Mouse (Mus musculus) forebrain, embryonic 11.5 days (tissue): Measurements from ENCODE around the gene 1700003E16Rik. TPM values are rescaled to one million over a fixed set of nuclear protein-coding genes. Genes with fewer than 3 reads are reported as not detected.

Experiments
- ATAC-seq: fragments of 200-750 bp; cut with Nextera tagmentation; replicated peaks from 2 replicates; pipeline ENCODE4 v1.8.0; 2017; ENCODE audit warnings: moderate TSS enrichment; ENCODE audit not compliant: low FRiP score
- DNase-seq: peaks from one replicate; pipeline ENCODE4 v3.0.0-alpha.2; 2017; ENCODE audit warnings: low spot score
- H3K27ac ChIP-seq: fragments of 300-500 bp; sonication (generic); 2 replicates; pipeline ENCODE4 v1.5.1; 2014; ENCODE audit warnings: low read depth, low read length
- H3K27me3 ChIP-seq: fragments of 300-500 bp; sonication (generic); 2 replicates; pipeline ENCODE4 v1.6.1; 2014; ENCODE audit warnings: mild to moderate bottlenecking, low read length, mixed read lengths; ENCODE audit not compliant: control insufficient read depth, insufficient read depth
- H3K36me3 ChIP-seq: fragments of 300-500 bp; sonication (generic); 2 replicates; pipeline ENCODE4 v1.6.1; 2014; ENCODE audit warnings: mild to moderate bottlenecking, low read length, moderate library complexity, mixed read lengths; ENCODE audit not compliant: control insufficient read depth, insufficient read depth
- H3K4me1 ChIP-seq: fragments of 300-500 bp; sonication (generic); replicated peaks from 2 replicates; pipeline ENCODE4 v1.6.1; 2014; ENCODE audit warnings: low read length, mixed read lengths; ENCODE audit not compliant: control insufficient read depth, insufficient read depth
- H3K4me2 ChIP-seq: fragments of 300-500 bp; sonication (generic); 2 replicates; pipeline ENCODE4 v1.6.1; 2014; ENCODE audit warnings: low read depth, mild to moderate bottlenecking, low read length, moderate library complexity, mixed read lengths; ENCODE audit not compliant: severe bottlenecking
- H3K4me3 ChIP-seq: fragments of 300-500 bp; sonication (generic); 2 replicates; pipeline ENCODE4 v1.5.1; 2014; ENCODE audit warnings: low read depth, low read length
- H3K9ac ChIP-seq: fragments of 300-500 bp; sonication (generic); 2 replicates; pipeline ENCODE4 v1.6.1; 2014; ENCODE audit warnings: low read length
- H3K9me3 ChIP-seq: fragments of 300-500 bp; sonication (generic); 2 replicates; pipeline ENCODE4 v1.6.1; 2016; ENCODE audit warnings: low read length, mixed read lengths; ENCODE audit not compliant: control insufficient read depth
- WGBS: fragments of 180-500 bp; shearing (Covaris S2); extraction: QIAGEN DNeasy Blood & Tissue Kit; methylation state at CpG from one replicate; pipeline ENCODE4 v1.1.7; 2014; 5-methylcytosine and 5-hydroxymethylcytosine counted together
- polyA plus RNA-seq: library from polyadenylated mRNA; unstranded; fragments of >200 nt; fragmentation: Nextera tagmentation; extraction: Ambion mirVana; gene quantifications from 2 replicates; pipeline ENCODE4 v1.2.1, GENCODE M21; 2014

Gene 1700003E16Rik
- polyA plus RNA-seq, 1 experiment from 2014 or later: 1.9 TPM

DNA sequence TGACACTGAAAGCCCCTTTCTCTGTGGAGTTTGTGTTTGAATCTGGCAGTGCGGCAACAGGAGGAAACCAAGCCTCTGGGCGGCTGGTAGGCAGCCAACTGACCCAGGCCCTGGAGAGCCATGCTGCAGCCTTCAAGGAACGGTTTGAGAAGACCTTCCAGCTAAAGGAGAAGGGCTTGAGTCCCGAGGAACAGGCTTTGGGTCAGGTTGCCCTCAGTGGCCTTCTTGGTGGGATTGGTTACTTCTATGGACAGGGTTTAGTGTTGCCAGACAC is 39.1 kb upstream of the 1700003E16Rik start:
- Histone ChIP-seq H3K4me2 (no peak overlapping the region), H3K4me3 (0 out of 2 replicates have a peak overlapping the region, but pooled peaks have one; percentile 5), H3K27me3 (no peaks in the 10 kb centered on the region), H3K9ac (no peak overlapping the region), H3K36me3 (no peaks in the 10 kb centered on the region; the same call in none of the 2 replicates), H3K27ac (no peak overlapping the region), H3K9me3 (no peaks in the 10 kb centered on the region), H3K4me1 (peaks cover 11% of the 10 kb centered on the region; the same call in 1 of the 2 replicates)
- WGBS: 90% methylated on average over 4 of the region's 4 CpGs
- ATAC-seq: no peak
- DNase-seq: no peak

DNA sequence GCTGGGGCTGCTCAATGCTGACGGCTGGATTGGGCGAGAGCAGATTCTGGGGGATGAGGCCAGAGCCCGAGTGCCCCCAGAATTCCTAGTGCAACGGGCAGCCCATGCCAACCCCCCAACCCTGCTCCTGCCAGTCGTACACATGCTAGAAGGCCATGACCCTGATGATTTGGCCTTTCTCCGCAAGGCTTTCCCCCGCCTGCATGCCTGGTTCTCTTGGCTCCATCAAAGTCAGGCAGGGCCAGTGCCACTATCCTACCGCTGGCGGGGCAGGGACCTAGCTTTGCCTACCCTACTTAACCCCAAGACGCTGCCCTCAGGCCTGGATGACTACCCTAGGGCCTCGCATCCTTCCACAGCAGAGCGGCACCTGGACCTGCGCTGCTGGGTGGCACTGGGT is 38.6 kb upstream of the 1700003E16Rik start:
- ATAC-seq: no peak
- Histone ChIP-seq H3K4me3 (0 out of 2 replicates have a peak overlapping the region, but pooled peaks have one; percentile 5), H3K36me3 (no peaks in the 10 kb centered on the region; the same call in none of the 2 replicates), H3K4me2 (no peak overlapping the region), H3K9me3 (no peaks in the 10 kb centered on the region), H3K4me1 (peaks cover 12% of the 10 kb centered on the region; the same call in 1 of the 2 replicates), H3K27ac (no peak overlapping the region), H3K27me3 (no peaks in the 10 kb centered on the region), H3K9ac (no peak overlapping the region)
- WGBS: 94% methylated on average over 13 of the region's 13 CpGs
- peak; percentile 59 for DNase-seq

DNA sequence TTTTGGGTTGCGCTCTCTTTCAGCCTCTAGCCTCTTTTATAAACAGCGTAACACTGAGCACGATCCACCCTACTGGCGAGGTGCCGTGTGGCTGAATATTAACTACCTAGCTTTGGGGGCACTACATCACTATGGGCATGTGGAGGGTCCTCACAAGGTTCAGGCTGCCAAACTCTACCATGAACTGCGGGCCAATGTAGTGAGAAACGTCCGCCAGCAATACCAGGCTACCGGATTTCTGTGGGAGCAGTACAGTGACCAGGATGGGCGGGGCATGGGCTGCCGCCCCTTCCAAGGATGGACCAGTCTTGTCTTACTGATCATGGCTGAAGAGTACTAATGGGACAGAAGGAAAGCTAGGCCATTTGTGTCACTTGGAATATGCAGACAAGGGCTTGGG is 37.8 kb upstream of the 1700003E16Rik start:
- peaks cover 19% of the 10 kb centered on the region; the same call in 1 of the 2 replicates for H3K4me1 ChIP-seq
- DNase-seq (no peak), ATAC-seq (no peak)
- 83% methylated on average over 11 of the region's 11 CpGs for WGBS
- H3K9ac ChIP-seq: no peak overlapping the region
- H3K27me3 ChIP-seq: no peaks in the 10 kb centered on the region
- H3K27ac ChIP-seq: no peak overlapping the region
- H3K4me2 ChIP-seq: no peak overlapping the region
- H3K4me3 ChIP-seq: no peak overlapping the region
- H3K9me3 ChIP-seq: no peaks in the 10 kb centered on the region
- H3K36me3 ChIP-seq: no peaks in the 10 kb centered on the region; the same call in none of the 2 replicates

DNA sequence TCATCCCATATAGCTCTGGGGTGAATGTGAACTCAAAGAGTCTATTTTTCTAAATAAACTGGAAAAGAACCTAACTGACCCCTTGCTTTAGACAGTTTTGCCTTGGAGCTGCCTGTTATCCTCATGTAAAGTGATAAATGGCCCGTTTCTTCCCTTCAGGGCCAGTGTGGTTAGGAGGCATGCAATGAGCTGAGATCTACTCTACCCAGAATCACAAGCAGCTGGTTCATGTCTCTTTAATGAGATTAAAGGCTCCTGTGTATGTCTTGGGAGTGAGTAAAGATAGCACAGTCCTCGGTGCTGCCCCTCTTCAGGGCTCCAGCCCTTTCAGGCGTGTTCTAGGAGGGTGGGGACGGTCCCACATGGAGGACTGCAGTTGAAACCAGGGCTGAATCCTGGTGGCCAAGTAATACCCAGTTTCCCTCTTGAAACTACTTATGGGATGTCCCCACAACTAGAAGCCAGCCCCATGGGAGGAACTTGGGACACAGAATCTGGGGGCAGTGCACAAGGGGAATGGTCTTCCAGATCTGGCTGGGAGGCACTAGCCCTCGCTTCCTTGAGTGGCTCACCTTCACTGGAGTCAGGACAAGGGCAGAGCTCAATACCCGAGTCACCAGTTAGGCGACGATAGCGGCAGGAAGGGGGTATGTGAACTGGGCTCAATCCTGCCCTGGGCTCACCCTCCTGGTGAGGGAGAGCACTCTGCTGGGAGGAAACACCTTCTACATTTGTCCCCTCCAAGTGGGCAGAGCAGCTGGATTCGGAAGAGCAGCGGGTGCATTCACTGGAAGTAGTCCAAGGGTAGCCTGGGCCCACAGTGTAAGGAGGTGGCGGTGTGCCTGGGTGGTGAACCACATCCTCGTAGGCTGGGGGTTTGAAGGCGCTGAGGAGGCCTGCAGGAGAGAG is 37.1 kb upstream of the 1700003E16Rik start:
- Histone ChIP-seq H3K27me3 (no peaks in the 10 kb centered on the region), H3K36me3 (no peaks in the 10 kb centered on the region; the same call in none of the 2 replicates), H3K9ac (no peak overlapping the region; the same call in 1 of the 2 replicates), H3K4me3 (0 out of 2 replicates have a peak overlapping the region, but pooled peaks have one; percentile 5), H3K9me3 (no peaks in the 10 kb centered on the region), H3K4me1 (peaks cover 19% of the 10 kb centered on the region; the same call in 1 of the 2 replicates), H3K27ac (no peak overlapping the region), H3K4me2 (peak overlapping the region; percentile 77)
- ATAC-seq (no peak), DNase-seq (no peak)
- 88% methylated on average over 14 of the region's 14 CpGs for WGBS

DNA sequence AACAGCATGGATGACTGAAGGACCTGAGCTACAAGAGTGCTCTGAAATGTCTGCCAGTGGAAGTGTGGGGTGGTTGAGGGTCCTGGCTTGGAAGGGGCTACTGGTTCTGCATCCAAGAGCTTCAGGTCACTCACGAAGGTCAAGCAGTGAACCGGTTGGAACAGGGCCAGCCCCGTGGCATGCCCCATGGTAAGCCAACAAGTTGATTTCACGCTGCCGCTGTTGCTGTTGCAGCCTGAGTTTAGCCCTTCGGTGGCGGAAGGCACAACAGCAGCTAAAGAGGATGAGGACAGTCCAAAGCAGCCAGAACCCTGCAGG is 36.5 kb upstream of the 1700003E16Rik start:
- Histone ChIP-seq H3K4me1 (peaks cover 19% of the 10 kb centered on the region; the same call in 1 of the 2 replicates), H3K4me3 (peak overlapping the region; percentile 5; the same call in 1 of the 2 replicates), H3K4me2 (peak overlapping the region; percentile 77), H3K9ac (peak overlapping the region; percentile 79), H3K27me3 (no peaks in the 10 kb centered on the region), H3K27ac (no peak overlapping the region), H3K9me3 (no peaks in the 10 kb centered on the region), H3K36me3 (no peaks in the 10 kb centered on the region; the same call in none of the 2 replicates)
- WGBS: 85% methylated on average over 7 of the region's 7 CpGs
- no peak for ATAC-seq
- DNase-seq: no peak

DNA sequence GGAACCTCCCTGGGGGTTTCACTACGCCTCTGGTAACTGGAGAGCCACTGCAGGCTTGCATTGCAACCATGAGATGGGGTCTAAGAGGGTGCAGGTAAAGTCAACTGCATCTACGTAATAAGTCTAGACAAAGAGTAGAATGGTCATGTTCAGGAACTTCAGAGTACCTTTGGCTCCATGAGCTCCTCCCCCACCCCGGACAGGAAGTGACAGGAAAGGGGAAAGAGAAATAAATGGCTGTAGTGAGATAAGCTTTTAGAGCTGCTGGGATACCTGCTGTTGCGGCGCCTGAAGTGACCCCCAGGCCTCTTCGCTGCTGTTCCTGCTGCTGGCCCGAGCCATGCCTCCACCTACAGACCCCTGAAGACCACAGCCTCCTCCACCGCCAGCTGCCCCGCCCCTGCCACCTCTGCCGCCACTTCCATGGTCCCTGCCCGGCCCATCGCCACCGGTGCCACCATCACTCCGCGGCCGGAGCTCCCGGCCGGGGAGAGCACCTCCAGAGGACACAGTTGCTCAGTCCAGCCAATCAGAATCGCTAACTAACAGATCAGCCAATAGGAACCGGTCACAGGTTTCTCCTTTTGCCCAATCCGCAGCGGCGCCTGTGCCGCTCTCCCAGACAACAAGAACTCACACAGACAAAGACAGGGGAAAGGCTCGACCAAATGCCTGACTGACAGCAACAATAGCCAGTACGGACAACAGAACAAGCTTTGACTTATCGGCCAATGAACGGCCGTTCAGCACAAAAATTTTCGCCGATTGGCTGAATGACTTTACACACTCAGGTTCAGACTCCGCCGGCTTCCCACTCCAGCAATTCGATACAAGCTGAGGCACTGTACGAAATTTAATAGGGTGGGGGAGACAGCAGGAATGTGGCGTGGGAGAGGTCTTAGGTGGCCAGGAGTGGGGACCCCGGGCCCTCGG is 35.0 kb upstream of the 1700003E16Rik start, which contains the start of gene Wbp1:
Wbp1 (minus strand) TSS at position 630 of the 933 bp plus-strand sequence.
- H3K9ac ChIP-seq: peak within 1 kb of the TSS; percentile 97
- ATAC-seq (peak; percentile 95), DNase-seq (peak; percentile 95)
- peak within 1 kb of the TSS; percentile 77 for H3K4me3 ChIP-seq
- WGBS: under 1% methylated on average over 38 of the region's 38 CpGs
- H3K27me3 ChIP-seq: no peaks in the 10 kb centered on the region
- H3K36me3 ChIP-seq: no peaks in the 10 kb centered on the region; the same call in none of the 2 replicates
- peaks cover 16% of the 10 kb centered on the region; the same call in 1 of the 2 replicates for H3K4me1 ChIP-seq
- H3K27ac ChIP-seq: peak within 1 kb of the TSS; percentile 98
- H3K9me3 ChIP-seq: no peaks in the 10 kb centered on the region
- H3K4me2 ChIP-seq: peak within 1 kb of the TSS; percentile 95

DNA sequence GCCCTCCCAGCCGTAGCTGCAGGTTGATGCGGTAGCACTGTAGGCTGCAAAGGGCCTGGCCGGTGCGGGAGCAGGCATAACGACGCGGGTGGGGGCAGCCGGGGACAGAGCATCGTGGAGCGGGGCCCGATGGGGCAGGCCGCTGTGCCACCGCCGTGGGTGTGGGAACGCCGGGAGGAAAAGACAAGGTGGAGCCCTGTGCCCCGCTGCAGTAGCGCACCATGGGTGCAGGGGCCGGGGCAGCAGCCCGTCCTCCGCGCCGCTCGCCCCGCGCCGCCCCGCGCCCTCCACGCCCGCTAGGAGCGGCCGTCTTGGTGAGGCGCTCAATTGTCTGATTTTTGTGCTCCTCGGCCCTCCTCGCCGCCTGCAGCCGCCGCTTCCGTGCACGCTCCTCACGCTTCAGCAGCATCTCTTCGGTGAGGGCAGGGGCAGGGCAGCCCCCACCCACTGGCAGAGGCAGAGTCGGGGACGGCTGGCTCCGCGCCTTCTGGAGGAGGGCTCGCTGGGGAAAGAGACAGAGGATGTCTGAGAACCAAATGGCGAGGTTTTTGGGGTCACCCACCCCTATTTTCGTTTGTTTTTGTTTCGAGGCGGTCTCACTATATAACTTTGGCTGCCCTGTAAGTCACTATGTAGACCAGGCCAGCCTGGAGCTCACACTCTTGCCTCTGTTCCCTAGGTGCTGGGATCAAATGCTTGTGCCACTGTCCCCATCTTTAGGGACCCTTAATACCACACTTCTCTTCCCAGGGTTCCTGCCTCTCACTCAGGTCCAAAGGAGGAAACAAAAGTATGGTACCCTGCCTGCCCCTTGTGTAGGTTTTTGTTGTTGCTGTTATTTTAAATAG is 34.1 kb upstream of the 1700003E16Rik start:
- H3K9me3 ChIP-seq: no peaks in the 10 kb centered on the region
- no peaks in the 10 kb centered on the region; the same call in none of the 2 replicates for H3K36me3 ChIP-seq
- H3K27ac ChIP-seq: peak overlapping the region; percentile 98
- peak overlapping the region; percentile 77 for H3K4me3 ChIP-seq
- 2% methylated on average over 51 of the region's 52 CpGs for WGBS
- peaks cover 13% of the 10 kb centered on the region; the same call in 1 of the 2 replicates for H3K4me1 ChIP-seq
- peak; percentile 76 for DNase-seq
- peak; percentile 6; the same call in 1 of the 2 replicates for ATAC-seq
- no peaks in the 10 kb centered on the region for H3K27me3 ChIP-seq
- H3K9ac ChIP-seq: peak overlapping the region; percentile 97
- H3K4me2 ChIP-seq: peak overlapping the region; percentile 95
